Mouse (Mus musculus): ENCODE data around the gene Cuta. TPM values are rescaled to one million over a fixed set of nuclear protein-coding genes. Genes with fewer than 3 reads are reported as not detected.
A peak's percentile ranks its signal among the peaks of the same experiment; 100 is the strongest.

Cuta gene
- polyA plus RNA-seq, 1 experiment: 251 TPM

GRCm38 (mm10) chr17:26948316-26949050, 9.1 kb upstream of the Cuta start:
- no peak for DNase-seq
- H3K4me1 ChIP-seq (replicated peaks; ENCODE audit: control insufficient read depth, insufficient read depth, low read length): peaks cover 30% of the 10 kb centered on the region
- no peak overlapping the region for H3K27ac ChIP-seq (ENCODE audit: control insufficient read depth, insufficient read depth, low read length)
- no peaks in the 10 kb centered on the region for H3K36me3 ChIP-seq (ENCODE audit: control insufficient read depth, insufficient read depth, low read length)
- peak overlapping the region; percentile 35 for H3K4me3 ChIP-seq (ENCODE audit: control insufficient read depth, insufficient read depth, low read length)
- H3K27me3 ChIP-seq (ENCODE audit: control insufficient read depth, insufficient read depth, low read length): peaks cover 10% of the 10 kb centered on the region; the same call in 1 of the 2 replicates
- 2% methylated on average over 68 of the region's 87 CpGs for WGBS
- TF ChIP-seq POLR2A (IDR thresholded peaks at IDR 0.05; ENCODE audit: control insufficient read depth, extremely low read depth, insufficient read depth, low read length, poor library complexity): no peak
- TF ChIP-seq CTCF (IDR thresholded peaks at IDR 0.05; ENCODE audit: borderline replicate concordance, control insufficient read depth, extremely low read depth, insufficient read depth, low read length, poor library complexity): no peak

- Histone ChIP-seq H3K27ac (ENCODE audit: control insufficient read depth, insufficient read depth, low read length) (no peak overlapping the region), H3K27me3 (ENCODE audit: control insufficient read depth, insufficient read depth, low read length) (peaks cover 10% of the 10 kb centered on the region; the same call in 1 of the 2 replicates), H3K4me3 (ENCODE audit: control insufficient read depth, insufficient read depth, low read length) (no peak overlapping the region), H3K4me1 (replicated peaks; ENCODE audit: control insufficient read depth, insufficient read depth, low read length) (peaks cover 27% of the 10 kb centered on the region), H3K36me3 (ENCODE audit: control insufficient read depth, insufficient read depth, low read length) (no peaks in the 10 kb centered on the region)
- TF ChIP-seq POLR2A (IDR thresholded peaks at IDR 0.05; ENCODE audit: control insufficient read depth, extremely low read depth, insufficient read depth, low read length, poor library complexity): no peak
- no peak for TF ChIP-seq CTCF (IDR thresholded peaks at IDR 0.05; ENCODE audit: borderline replicate concordance, control insufficient read depth, extremely low read depth, insufficient read depth, low read length, poor library complexity)
- 88% methylated on average over 12 of the region's 12 CpGs for WGBS
- DNase-seq: no peak
Observed at GRCm38 (mm10) chr17:26947231-26948100, 8.1 kb upstream of the Cuta start.

- peaks cover 10% of the 10 kb centered on the region; the same call in 1 of the 2 replicates for H3K27me3 ChIP-seq (ENCODE audit: control insufficient read depth, insufficient read depth, low read length)
- TF ChIP-seq CTCF (IDR thresholded peaks at IDR 0.05; ENCODE audit: borderline replicate concordance, control insufficient read depth, extremely low read depth, insufficient read depth, low read length, poor library complexity) (no peak), POLR2A (IDR thresholded peaks at IDR 0.05; ENCODE audit: control insufficient read depth, extremely low read depth, insufficient read depth, low read length, poor library complexity) (no peak)
- H3K4me3 ChIP-seq (ENCODE audit: control insufficient read depth, insufficient read depth, low read length): peak overlapping the region; percentile 28
- peaks cover 20% of the 10 kb centered on the region for H3K4me1 ChIP-seq (replicated peaks; ENCODE audit: control insufficient read depth, insufficient read depth, low read length)
- no peaks in the 10 kb centered on the region for H3K36me3 ChIP-seq (ENCODE audit: control insufficient read depth, insufficient read depth, low read length)
- DNase-seq: no peak
- no peak overlapping the region for H3K27ac ChIP-seq (ENCODE audit: control insufficient read depth, insufficient read depth, low read length)
- WGBS: 3% methylated on average over 37 of the region's 37 CpGs
Observed at GRCm38 (mm10) chr17:26946567-26946966, 7.2 kb upstream of the Cuta start.

GRCm38 (mm10) chr17:26945824-26946495, 6.6 kb upstream of the Cuta start:
- TF ChIP-seq POLR2A (IDR thresholded peaks at IDR 0.05; ENCODE audit: control insufficient read depth, extremely low read depth, insufficient read depth, low read length, poor library complexity) (no peak), CTCF (IDR thresholded peaks at IDR 0.05; ENCODE audit: borderline replicate concordance, control insufficient read depth, extremely low read depth, insufficient read depth, low read length, poor library complexity) (no peak)
- no peak overlapping the region for H3K27ac ChIP-seq (ENCODE audit: control insufficient read depth, insufficient read depth, low read length)
- WGBS: 65% methylated on average over 13 of the region's 13 CpGs
- peaks cover 10% of the 10 kb centered on the region; the same call in 1 of the 2 replicates for H3K27me3 ChIP-seq (ENCODE audit: control insufficient read depth, insufficient read depth, low read length)
- DNase-seq: no peak
- H3K4me3 ChIP-seq (ENCODE audit: control insufficient read depth, insufficient read depth, low read length): peak overlapping the region; percentile 28
- peaks cover 19% of the 10 kb centered on the region for H3K4me1 ChIP-seq (replicated peaks; ENCODE audit: control insufficient read depth, insufficient read depth, low read length)
- no peaks in the 10 kb centered on the region for H3K36me3 ChIP-seq (ENCODE audit: control insufficient read depth, insufficient read depth, low read length)

- DNase-seq: no peak
- 68% methylated on average over 4 of the region's 4 CpGs for WGBS
- Histone ChIP-seq H3K4me3 (ENCODE audit: control insufficient read depth, insufficient read depth, low read length) (no peak overlapping the region), H3K4me1 (replicated peaks; ENCODE audit: control insufficient read depth, insufficient read depth, low read length) (peaks cover 30% of the 10 kb centered on the region), H3K36me3 (ENCODE audit: control insufficient read depth, insufficient read depth, low read length) (no peaks in the 10 kb centered on the region), H3K27ac (ENCODE audit: control insufficient read depth, insufficient read depth, low read length) (no peak overlapping the region), H3K27me3 (ENCODE audit: control insufficient read depth, insufficient read depth, low read length) (peaks cover 4% of the 10 kb centered on the region; the same call in 1 of the 2 replicates)
- no peak for TF ChIP-seq POLR2A (IDR thresholded peaks at IDR 0.05; ENCODE audit: control insufficient read depth, extremely low read depth, insufficient read depth, low read length, poor library complexity)
- no peak for TF ChIP-seq CTCF (IDR thresholded peaks at IDR 0.05; ENCODE audit: borderline replicate concordance, control insufficient read depth, extremely low read depth, insufficient read depth, low read length, poor library complexity)
Observed at GRCm38 (mm10) chr17:26941841-26942570, 2.6 kb upstream of the Cuta start.

Measured in thymus, adult 2 months (tissue).